Mouse (Mus musculus) liver, embryonic 14.5 days (tissue): ENCODE measurements at regions not wholly inside any gene's neighbourhood (a gene's known extent, or its start where the extent isn't known, plus 50 kb on each side); places are given as distances from the start of the nearest gene placed in this dataset.

Experiments
- CTCF ChIP-seq: IDR thresholded peaks from 2 replicates; pipeline ENCODE4 v1.5.1; 2016; ENCODE audit warnings: antibody characterized with exemption, low read depth, control low read depth
- EP300 ChIP-seq: IDR thresholded peaks from 2 replicates; pipeline ENCODE4 v1.6.1; 2016; ENCODE audit warnings: antibody characterized with exemption, low read depth

DNA sequence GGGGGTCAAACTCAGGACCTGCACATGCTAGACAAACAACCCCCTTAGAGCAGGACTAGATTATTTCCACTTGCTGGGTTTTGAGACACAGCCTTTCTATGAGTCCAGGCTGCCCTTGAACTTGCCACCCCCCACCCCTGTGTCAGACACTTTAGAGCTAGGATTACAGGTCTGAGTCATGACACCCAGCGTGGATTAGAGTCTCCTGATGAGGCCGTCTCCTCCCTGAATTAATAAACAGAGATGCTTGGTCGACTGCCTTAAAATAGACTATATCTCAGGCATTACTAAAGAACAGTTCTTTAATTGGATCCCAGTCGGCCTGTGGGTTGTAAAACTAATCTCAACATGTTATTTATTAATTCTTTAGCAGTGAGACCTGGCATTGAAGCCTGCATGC is 1170.5 kb downstream of the 4930447A16Rik start:
- TF ChIP-seq CTCF (no peak), EP300 (no peak)
